Mouse (Mus musculus) adrenal gland (tissue): Measurements from ENCODE around the gene Fam53b.

ENCODE experiments used
- intact Hi-C: fragments of 180-260 bp; cut with DNase I; formaldehyde crosslinking; loops from one replicate; pipeline ENCODE4 v1.15.1; 2025

The Fam53b gene

GRCm38 (mm10) chr7:132790447-132791219 is 23.1 kb downstream of the Fam53b start:
- intact Hi-C loops, result no loop called here

GRCm38 (mm10) chr7:132788826-132789225 is 24.9 kb downstream of the Fam53b start:
- intact Hi-C loops, result no loop called here

- intact Hi-C loops, result no loop called here
Observed at GRCm38 (mm10) chr7:132787496-132788190, 26.0 kb downstream of the Fam53b start.

GRCm38 (mm10) chr7:132787022-132787421 is 26.7 kb downstream of the Fam53b start:
- intact Hi-C loops, result no loop called here

GRCm38 (mm10) chr7:132786522-132786921 is 27.2 kb downstream of the Fam53b start:
- intact Hi-C loops, result no loop called here

GRCm38 (mm10) chr7:132786011-132786410 is 27.7 kb downstream of the Fam53b start:
- intact Hi-C loops, result no loop called here

GRCm38 (mm10) chr7:132784101-132784500 is 29.6 kb downstream of the Fam53b start:
- intact Hi-C loops, result no loop called here

GRCm38 (mm10) chr7:132781850-132782249 is 31.8 kb downstream of the Fam53b start:
- intact Hi-C loops, result no loop called here

- intact Hi-C loops, result no loop called here
Observed at GRCm38 (mm10) chr7:132781130-132781814, 32.4 kb downstream of the Fam53b start.

GRCm38 (mm10) chr7:132780611-132781010 is 33.1 kb downstream of the Fam53b start:
- intact Hi-C loops, result no loop called here

- intact Hi-C loops, result no loop called here
Observed at GRCm38 (mm10) chr7:132778630-132779029, 35.1 kb downstream of the Fam53b start.

GRCm38 (mm10) chr7:132777728-132778453 is 35.8 kb downstream of the Fam53b start:
- intact Hi-C loops, result no loop called here

GRCm38 (mm10) chr7:132777117-132777516 is 36.6 kb downstream of the Fam53b start:
- intact Hi-C loops, result no loop called here

- intact Hi-C loops, result no loop called here
Observed at GRCm38 (mm10) chr7:132776338-132777111, 37.2 kb downstream of the Fam53b start.

- intact Hi-C loops, result no loop called here
Observed at GRCm38 (mm10) chr7:132775922-132776321, 37.8 kb downstream of the Fam53b start.

GRCm38 (mm10) chr7:132775333-132775732 is 38.4 kb downstream of the Fam53b start:
- intact Hi-C loops, result no loop called here

GRCm38 (mm10) chr7:132773011-132773705 is 40.5 kb downstream of the Fam53b start:
- intact Hi-C loops, result no loop called here

GRCm38 (mm10) chr7:132772440-132772839 is 41.2 kb downstream of the Fam53b start:
- intact Hi-C loops, result no loop called here

- intact Hi-C loops, result loop anchor here (5.0 kb wide), 1 partner anchor 44 kb away; the partner anchor contains the start of gene Fam53b
Observed at GRCm38 (mm10) chr7:132768498-132769344, 45.0 kb downstream of the Fam53b start.
